Mouse (Mus musculus): Measurements from ENCODE around the gene Strn4. TPM values are rescaled to one million over a fixed set of nuclear protein-coding genes. Genes with fewer than 3 reads are reported as not detected.

The Strn4 gene
- polyA plus RNA-seq, 1 experiment from 2014 or later, result 97.4 TPM

DNA sequence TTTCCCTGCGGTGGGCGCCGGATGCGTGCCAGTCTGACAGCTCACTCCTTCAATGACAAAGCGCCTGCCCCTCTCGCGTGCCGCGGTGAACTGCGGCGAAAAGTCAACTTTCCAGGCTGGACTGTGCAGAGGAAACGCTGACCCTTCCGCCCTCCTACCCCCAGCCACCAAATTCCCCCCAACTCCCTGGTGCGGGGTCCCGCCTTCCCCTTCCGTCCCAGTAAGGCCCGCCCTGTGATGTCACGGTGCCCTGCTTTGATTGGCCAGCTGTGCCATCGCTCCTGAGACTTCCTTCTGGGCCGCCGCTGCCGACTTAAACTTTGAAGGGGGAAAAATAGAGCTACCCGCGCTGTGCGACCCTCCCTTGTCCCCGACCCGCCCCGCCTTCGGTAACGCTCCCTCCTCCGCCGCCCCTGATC, 27.0 kb downstream of the Strn4 start, which contains the start of gene Prkd2:
Prkd2 (plus strand) TSS at position 258 of the 419 bp plus-strand sequence.
- peak; percentile 95 for DNase-seq (ENCODE audit: low spot score)
- Histone ChIP-seq H3K4me1 (ENCODE audit: control insufficient read depth, insufficient read depth, low read length) (peaks cover 24% of the 10 kb centered on the region), H3K27ac (replicated peaks; ENCODE audit: low read depth, low read length) (peak within 1 kb of the TSS; percentile 88), H3K36me3 (ENCODE audit: control insufficient read depth, insufficient read depth, low read length) (peaks cover 45% of the 10 kb centered on the region), H3K4me3 (ENCODE audit: low read depth, low read length) (peak within 1 kb of the TSS; percentile 68), H3K27me3 (replicated peaks; ENCODE audit: control insufficient read depth, insufficient read depth, low read length) (no peaks in the 10 kb centered on the region), H3K9me3 (ENCODE audit: control insufficient read depth, low read length) (no peaks in the 10 kb centered on the region), H3K9ac (ENCODE audit: low read depth, low read length) (peak within 1 kb of the TSS; percentile 86), H3K4me2 (ENCODE audit: low read depth, low read length) (peak within 1 kb of the TSS; percentile 96)
- WGBS, result under 1% methylated on average over 18 of the region's 32 CpGs
- ATAC-seq (ENCODE audit: low read depth), result peak; percentile 90

GRCm38 (mm10) chr7:16843441-16844171, 27.9 kb downstream of the Strn4 start:
- WGBS, result under 1% methylated on average over 31 of the region's 33 CpGs
- Histone ChIP-seq H3K27me3 (replicated peaks; ENCODE audit: control insufficient read depth, insufficient read depth, low read length) (no peaks in the 10 kb centered on the region), H3K27ac (replicated peaks; ENCODE audit: low read depth, low read length) (peak overlapping the region; percentile 88), H3K4me1 (ENCODE audit: control insufficient read depth, insufficient read depth, low read length) (peaks cover 24% of the 10 kb centered on the region), H3K4me3 (ENCODE audit: low read depth, low read length) (peak overlapping the region; percentile 68), H3K4me2 (ENCODE audit: low read depth, low read length) (peak overlapping the region; percentile 96), H3K36me3 (ENCODE audit: control insufficient read depth, insufficient read depth, low read length) (peaks cover 44% of the 10 kb centered on the region), H3K9ac (ENCODE audit: low read depth, low read length) (peak overlapping the region; percentile 86), H3K9me3 (ENCODE audit: control insufficient read depth, low read length) (no peaks in the 10 kb centered on the region)
- DNase-seq (ENCODE audit: low spot score) (peak; percentile 73), ATAC-seq (ENCODE audit: low read depth) (peak; percentile 9; the same call in 1 of the 2 replicates)

GRCm38 (mm10) chr7:16844696-16845071, 29.0 kb downstream of the Strn4 start:
- Histone ChIP-seq H3K36me3 (ENCODE audit: control insufficient read depth, insufficient read depth, low read length) (peaks cover 44% of the 10 kb centered on the region), H3K4me2 (ENCODE audit: low read depth, low read length) (peak overlapping the region; percentile 96), H3K9me3 (ENCODE audit: control insufficient read depth, low read length) (no peaks in the 10 kb centered on the region), H3K9ac (ENCODE audit: low read depth, low read length) (peak overlapping the region; percentile 57), H3K27ac (replicated peaks; ENCODE audit: low read depth, low read length) (peak overlapping the region; percentile 88), H3K4me1 (ENCODE audit: control insufficient read depth, insufficient read depth, low read length) (peaks cover 24% of the 10 kb centered on the region), H3K4me3 (ENCODE audit: low read depth, low read length) (peak overlapping the region; percentile 68), H3K27me3 (replicated peaks; ENCODE audit: control insufficient read depth, insufficient read depth, low read length) (no peaks in the 10 kb centered on the region)
- WGBS, result 32% methylated on average over 3 of the region's 3 CpGs
- no peak for DNase-seq (ENCODE audit: low spot score)
- ATAC-seq (ENCODE audit: low read depth), result no peak

DNA sequence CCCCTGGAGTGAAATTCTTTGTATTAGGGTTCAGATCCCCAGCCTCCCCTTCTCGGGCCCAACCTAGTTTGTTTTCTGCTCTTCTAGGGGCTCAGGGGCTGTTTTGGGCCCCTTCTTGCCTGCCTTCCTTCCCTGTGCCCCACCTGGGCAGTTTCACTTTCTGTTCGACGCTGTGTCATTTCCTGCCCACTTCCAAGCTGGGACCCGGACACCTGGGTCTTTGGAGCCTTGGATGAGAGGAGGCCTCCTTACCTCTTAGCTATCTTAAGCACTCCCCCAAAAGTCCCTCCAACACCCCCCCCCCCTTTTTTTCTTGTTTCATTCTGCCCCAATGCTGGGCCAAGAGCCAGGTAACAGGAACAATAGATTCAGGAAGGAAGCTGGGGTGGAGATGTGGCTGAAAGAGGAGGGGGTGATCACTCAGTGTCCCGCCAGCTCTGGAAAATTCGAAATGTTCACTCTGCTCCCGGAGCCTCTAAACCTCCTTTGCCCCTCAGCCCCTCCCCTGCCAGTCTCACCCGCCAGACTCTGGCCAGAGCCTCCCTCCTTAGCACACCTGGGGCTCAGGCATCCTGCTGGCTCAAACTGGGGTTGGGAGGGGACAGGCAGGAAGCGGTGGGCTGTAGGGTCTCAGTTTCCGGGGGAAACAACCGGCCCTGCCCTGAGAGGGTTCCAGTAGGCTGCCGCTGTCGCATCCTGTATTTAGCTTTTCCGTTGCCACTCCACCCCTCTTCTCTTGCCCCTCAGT, 29.6 kb downstream of the Strn4 start:
- WGBS, result 23% methylated on average over 14 of the region's 14 CpGs

GRCm38 (mm10) chr7:16845820-16846167, 30.1 kb downstream of the Strn4 start:
- DNase-seq (ENCODE audit: low spot score) (no peak), ATAC-seq (ENCODE audit: low read depth) (no peak)
- Histone ChIP-seq H3K9ac (ENCODE audit: low read depth, low read length) (peak overlapping the region; percentile 57), H3K36me3 (ENCODE audit: control insufficient read depth, insufficient read depth, low read length) (peaks cover 44% of the 10 kb centered on the region), H3K27ac (replicated peaks; ENCODE audit: low read depth, low read length) (peak overlapping the region; percentile 88; the same call in 1 of the 2 replicates), H3K4me2 (ENCODE audit: low read depth, low read length) (peak overlapping the region; percentile 96), H3K9me3 (ENCODE audit: control insufficient read depth, low read length) (no peaks in the 10 kb centered on the region), H3K4me1 (ENCODE audit: control insufficient read depth, insufficient read depth, low read length) (peaks cover 24% of the 10 kb centered on the region), H3K4me3 (ENCODE audit: low read depth, low read length) (peak overlapping the region; percentile 68), H3K27me3 (replicated peaks; ENCODE audit: control insufficient read depth, insufficient read depth, low read length) (no peaks in the 10 kb centered on the region)
- WGBS, result 35% methylated on average over 10 of the region's 10 CpGs

More for the DNA sequence above, 29.6 kb downstream of the Strn4 start:
- Histone ChIP-seq H3K36me3 (ENCODE audit: control insufficient read depth, insufficient read depth, low read length) (peaks cover 44% of the 10 kb centered on the region), H3K27ac (replicated peaks; ENCODE audit: low read depth, low read length) (peak overlapping the region; percentile 88), H3K9ac (ENCODE audit: low read depth, low read length) (peak overlapping the region; percentile 57), H3K27me3 (replicated peaks; ENCODE audit: control insufficient read depth, insufficient read depth, low read length) (no peaks in the 10 kb centered on the region), H3K4me3 (ENCODE audit: low read depth, low read length) (peak overlapping the region; percentile 68), H3K4me1 (ENCODE audit: control insufficient read depth, insufficient read depth, low read length) (peaks cover 24% of the 10 kb centered on the region), H3K4me2 (ENCODE audit: low read depth, low read length) (peak overlapping the region; percentile 96), H3K9me3 (ENCODE audit: control insufficient read depth, low read length) (no peaks in the 10 kb centered on the region)
- DNase-seq (ENCODE audit: low spot score) (peak; percentile 44), ATAC-seq (ENCODE audit: low read depth) (peak; percentile 6; the same call in 1 of the 2 replicates)

DNA sequence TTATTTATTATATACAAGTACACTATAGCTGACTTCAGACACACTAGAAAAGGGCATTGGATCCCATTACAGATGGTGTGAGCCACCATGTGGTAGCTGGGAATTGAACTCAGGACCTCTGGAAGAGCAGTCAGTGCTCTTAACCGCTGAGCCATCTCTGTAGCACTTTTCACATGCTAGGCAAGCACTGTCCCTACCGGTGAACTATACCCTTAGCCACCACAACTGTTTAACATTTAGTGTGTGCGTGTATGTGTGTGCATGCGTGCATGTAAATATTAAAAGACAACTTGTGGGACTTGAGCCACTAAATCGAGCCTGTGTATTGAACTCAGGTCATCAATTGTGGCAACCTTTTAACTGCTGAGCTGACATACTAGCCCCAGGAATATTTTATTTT, 31.1 kb downstream of the Strn4 start:
- DNase-seq (ENCODE audit: low spot score), result no peak
- H3K4me3 ChIP-seq (ENCODE audit: low read depth, low read length), result no peak overlapping the region
- 92% methylated on average over 5 of the region's 5 CpGs for WGBS
- H3K27me3 ChIP-seq (replicated peaks; ENCODE audit: control insufficient read depth, insufficient read depth, low read length), result no peaks in the 10 kb centered on the region
- no peak overlapping the region for H3K4me2 ChIP-seq (ENCODE audit: low read depth, low read length)
- no peaks in the 10 kb centered on the region for H3K9me3 ChIP-seq (ENCODE audit: control insufficient read depth, low read length)
- peaks cover 24% of the 10 kb centered on the region for H3K4me1 ChIP-seq (ENCODE audit: control insufficient read depth, insufficient read depth, low read length)
- H3K9ac ChIP-seq (ENCODE audit: low read depth, low read length), result no peak overlapping the region
- peaks cover 40% of the 10 kb centered on the region for H3K36me3 ChIP-seq (ENCODE audit: control insufficient read depth, insufficient read depth, low read length)
- ATAC-seq (ENCODE audit: low read depth), result no peak
- H3K27ac ChIP-seq (replicated peaks; ENCODE audit: low read depth, low read length), result no peak overlapping the region

- Histone ChIP-seq H3K27me3 (replicated peaks; ENCODE audit: control insufficient read depth, insufficient read depth, low read length) (no peaks in the 10 kb centered on the region), H3K9ac (ENCODE audit: low read depth, low read length) (no peak overlapping the region), H3K4me1 (ENCODE audit: control insufficient read depth, insufficient read depth, low read length) (peaks cover 21% of the 10 kb centered on the region), H3K27ac (replicated peaks; ENCODE audit: low read depth, low read length) (no peak overlapping the region), H3K4me3 (ENCODE audit: low read depth, low read length) (no peak overlapping the region), H3K4me2 (ENCODE audit: low read depth, low read length) (no peak overlapping the region), H3K9me3 (ENCODE audit: control insufficient read depth, low read length) (no peaks in the 10 kb centered on the region), H3K36me3 (ENCODE audit: control insufficient read depth, insufficient read depth, low read length) (peaks cover 43% of the 10 kb centered on the region)
- DNase-seq (ENCODE audit: low spot score), result no peak
- ATAC-seq (ENCODE audit: low read depth), result no peak
- WGBS, result 89% methylated on average over 19 of the region's 19 CpGs
Observed at GRCm38 (mm10) chr7:16847507-16847906, 31.8 kb downstream of the Strn4 start.

DNA sequence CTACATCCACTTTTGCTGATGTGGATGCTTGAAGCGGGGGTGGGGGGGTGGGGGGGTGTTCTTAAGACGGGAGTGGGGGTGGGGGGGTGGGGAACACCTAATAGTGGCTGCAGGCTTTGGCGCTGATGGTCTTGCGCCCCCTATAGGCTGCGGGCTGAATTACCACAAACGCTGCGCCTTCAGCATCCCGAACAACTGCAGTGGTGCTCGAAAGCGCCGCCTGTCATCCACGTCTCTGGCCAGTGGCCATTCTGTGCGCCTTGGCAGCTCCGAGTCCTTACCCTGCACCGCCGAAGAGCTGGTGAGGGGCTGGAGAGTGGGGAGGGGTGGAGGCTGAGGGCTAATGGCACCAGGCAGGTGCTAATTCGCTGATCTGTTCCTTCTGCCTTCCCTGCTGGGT, 32.9 kb downstream of the Strn4 start:
- no peak for DNase-seq (ENCODE audit: low spot score)
- Histone ChIP-seq H3K9ac (ENCODE audit: low read depth, low read length) (no peak overlapping the region), H3K4me2 (ENCODE audit: low read depth, low read length) (no peak overlapping the region), H3K4me3 (ENCODE audit: low read depth, low read length) (no peak overlapping the region), H3K27me3 (replicated peaks; ENCODE audit: control insufficient read depth, insufficient read depth, low read length) (no peaks in the 10 kb centered on the region), H3K27ac (replicated peaks; ENCODE audit: low read depth, low read length) (no peak overlapping the region), H3K36me3 (ENCODE audit: control insufficient read depth, insufficient read depth, low read length) (peaks cover 54% of the 10 kb centered on the region), H3K9me3 (ENCODE audit: control insufficient read depth, low read length) (no peaks in the 10 kb centered on the region), H3K4me1 (ENCODE audit: control insufficient read depth, insufficient read depth, low read length) (peaks cover 21% of the 10 kb centered on the region)
- WGBS, result 29% methylated on average over 9 of the region's 17 CpGs
- no peak for ATAC-seq (ENCODE audit: low read depth)

Measured in embryonic facial prominence, embryonic 14.5 days (tissue).